Mouse (Mus musculus): ENCODE measurements around the gene Tmbim1. TPM values are rescaled to one million over a fixed set of nuclear protein-coding genes. Genes with fewer than 3 reads are reported as not detected.

Tmbim1 gene
- polyA plus RNA-seq, 1 experiment = 69.2 TPM

DNA sequence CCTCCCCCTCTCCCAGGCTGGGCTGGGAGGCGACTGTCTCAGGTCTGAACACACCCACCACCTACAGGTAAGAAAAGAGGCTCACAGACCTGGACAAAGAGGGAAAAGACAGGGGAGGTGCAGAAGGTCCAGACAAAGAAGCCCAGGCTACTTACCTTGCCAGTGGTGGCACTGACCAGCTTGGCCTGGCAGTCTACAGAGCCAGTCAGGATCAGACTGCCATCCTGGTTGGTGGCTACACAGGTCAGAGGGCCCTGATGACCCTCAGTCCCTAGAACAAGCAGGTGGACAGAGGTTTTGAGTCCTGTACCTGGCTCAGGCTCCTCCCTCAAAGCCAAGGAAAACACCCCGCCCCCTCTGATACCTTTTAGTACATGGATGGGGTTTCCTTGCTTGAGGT lies 24.1 kb downstream of the Tmbim1 start:
- no peak overlapping the region for H3K27ac ChIP-seq (ENCODE audit: control insufficient read depth, insufficient read depth, low read length)
- H3K4me1 ChIP-seq (replicated peaks; ENCODE audit: control insufficient read depth, insufficient read depth, low read length) = peaks cover 9% of the 10 kb centered on the region
- TF ChIP-seq CTCF (IDR thresholded peaks at IDR 0.05; ENCODE audit: borderline replicate concordance, control insufficient read depth, extremely low read depth, insufficient read depth, low read length, poor library complexity) (no peak), POLR2A (IDR thresholded peaks at IDR 0.05; ENCODE audit: control insufficient read depth, extremely low read depth, insufficient read depth, low read length, poor library complexity) (no peak)
- WGBS = 96% methylated on average over 2 of the region's 2 CpGs
- no peak overlapping the region for H3K4me3 ChIP-seq (ENCODE audit: control insufficient read depth, insufficient read depth, low read length)
- DNase-seq = no peak
- no peaks in the 10 kb centered on the region for H3K27me3 ChIP-seq (ENCODE audit: control insufficient read depth, insufficient read depth, low read length)
- no peaks in the 10 kb centered on the region for H3K36me3 ChIP-seq (ENCODE audit: control insufficient read depth, insufficient read depth, low read length)

DNA sequence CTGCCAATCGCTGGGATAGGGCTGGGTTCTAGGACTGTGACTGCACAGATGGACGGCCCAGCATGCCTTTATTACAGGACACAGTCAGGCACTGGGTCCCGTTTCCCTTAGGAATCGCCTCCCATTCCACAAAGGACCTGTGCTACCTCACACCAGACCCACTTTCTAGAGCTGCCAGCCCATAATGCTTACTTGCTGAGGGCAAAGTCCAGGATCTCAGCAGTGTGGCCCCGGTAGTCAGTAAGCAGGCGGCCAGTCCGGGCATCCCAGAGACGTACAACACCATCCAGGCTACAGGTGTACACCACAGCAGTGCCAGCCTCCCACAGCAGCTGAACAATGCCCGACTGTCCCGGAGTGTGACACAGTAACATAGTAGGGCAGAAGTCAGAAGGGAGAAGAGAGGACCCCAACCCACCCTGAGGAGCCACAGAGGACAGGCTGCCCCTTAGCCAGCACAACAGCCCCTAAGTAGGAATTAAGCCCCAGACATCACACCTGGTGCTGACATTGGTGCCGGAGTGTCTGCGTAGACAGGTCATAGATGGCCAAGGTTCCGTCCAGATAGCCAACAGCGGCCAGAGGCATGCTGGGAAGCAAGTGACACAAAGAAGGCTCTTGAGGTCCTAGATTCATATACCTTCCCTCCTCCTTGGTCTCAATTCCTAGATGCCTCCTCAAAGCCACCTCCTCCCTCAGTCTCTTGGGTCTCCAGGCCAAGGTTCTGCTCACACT lies 24.7 kb downstream of the Tmbim1 start:
- no peaks in the 10 kb centered on the region for H3K27me3 ChIP-seq (ENCODE audit: control insufficient read depth, insufficient read depth, low read length)
- no peak overlapping the region for H3K4me3 ChIP-seq (ENCODE audit: control insufficient read depth, insufficient read depth, low read length)
- DNase-seq = no peak
- H3K4me1 ChIP-seq (replicated peaks; ENCODE audit: control insufficient read depth, insufficient read depth, low read length) = peaks cover 9% of the 10 kb centered on the region
- H3K36me3 ChIP-seq (ENCODE audit: control insufficient read depth, insufficient read depth, low read length) = no peaks in the 10 kb centered on the region
- TF ChIP-seq POLR2A (IDR thresholded peaks at IDR 0.05; ENCODE audit: control insufficient read depth, extremely low read depth, insufficient read depth, low read length, poor library complexity) (no peak), CTCF (IDR thresholded peaks at IDR 0.05; ENCODE audit: borderline replicate concordance, control insufficient read depth, extremely low read depth, insufficient read depth, low read length, poor library complexity) (no peak)
- WGBS = 97% methylated on average over 14 of the region's 14 CpGs
- no peak overlapping the region for H3K27ac ChIP-seq (ENCODE audit: control insufficient read depth, insufficient read depth, low read length)

DNA sequence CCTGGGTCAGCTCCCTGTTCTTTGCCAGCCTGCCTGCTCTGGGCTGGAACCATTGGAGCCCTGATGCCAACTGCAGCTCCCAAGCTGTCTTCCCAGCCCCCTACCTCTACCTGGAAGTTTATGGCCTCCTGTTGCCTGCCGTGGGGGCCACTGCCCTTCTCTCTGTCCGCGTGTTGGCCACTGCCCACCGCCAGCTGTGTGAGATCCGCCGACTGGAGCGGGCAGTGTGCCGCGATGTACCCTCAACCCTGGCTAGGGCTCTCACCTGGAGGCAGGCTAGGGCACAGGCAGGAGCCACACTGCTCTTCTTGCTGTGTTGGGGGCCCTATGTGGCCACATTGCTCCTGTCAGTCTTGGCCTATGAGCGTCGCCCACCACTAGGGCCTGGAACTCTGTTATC lies 26.4 kb downstream of the Tmbim1 start:
- H3K27ac ChIP-seq (ENCODE audit: control insufficient read depth, insufficient read depth, low read length) = no peak overlapping the region
- no peak for DNase-seq
- WGBS = over 99% methylated on average over 11 of the region's 11 CpGs
- TF ChIP-seq POLR2A (IDR thresholded peaks at IDR 0.05; ENCODE audit: control insufficient read depth, extremely low read depth, insufficient read depth, low read length, poor library complexity) = no peak
- TF ChIP-seq CTCF (IDR thresholded peaks at IDR 0.05; ENCODE audit: borderline replicate concordance, control insufficient read depth, extremely low read depth, insufficient read depth, low read length, poor library complexity) = no peak
- no peaks in the 10 kb centered on the region for H3K36me3 ChIP-seq (ENCODE audit: control insufficient read depth, insufficient read depth, low read length)
- H3K27me3 ChIP-seq (ENCODE audit: control insufficient read depth, insufficient read depth, low read length) = no peaks in the 10 kb centered on the region
- peaks cover 4% of the 10 kb centered on the region for H3K4me1 ChIP-seq (replicated peaks; ENCODE audit: control insufficient read depth, insufficient read depth, low read length)
- H3K4me3 ChIP-seq (ENCODE audit: control insufficient read depth, insufficient read depth, low read length) = no peak overlapping the region

DNA sequence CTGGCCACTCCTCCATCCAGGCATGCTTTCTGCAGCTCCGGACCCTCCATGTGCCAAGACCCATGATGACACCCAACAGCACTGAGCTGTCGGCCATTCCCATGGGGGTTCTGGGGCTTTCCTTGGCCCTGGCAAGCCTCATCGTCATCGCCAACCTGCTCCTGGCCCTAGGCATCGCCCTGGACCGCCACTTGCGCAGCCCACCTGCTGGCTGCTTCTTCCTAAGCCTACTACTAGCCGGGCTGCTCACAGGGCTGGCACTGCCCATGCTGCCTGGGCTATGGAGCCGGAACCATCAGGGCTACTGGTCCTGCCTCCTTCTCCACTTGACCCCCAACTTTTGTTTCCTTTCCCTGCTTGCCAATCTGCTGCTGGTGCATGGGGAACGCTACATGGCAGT lies 26.9 kb downstream of the Tmbim1 start, which contains the start of gene Gpbar1:
Gpbar1 (plus strand) TSS at position 13 of the 400 bp plus-strand sequence.
- TF ChIP-seq CTCF (IDR thresholded peaks at IDR 0.05; ENCODE audit: borderline replicate concordance, control insufficient read depth, extremely low read depth, insufficient read depth, low read length, poor library complexity) (no peak), POLR2A (IDR thresholded peaks at IDR 0.05; ENCODE audit: control insufficient read depth, extremely low read depth, insufficient read depth, low read length, poor library complexity) (no peak)
- Histone ChIP-seq H3K36me3 (ENCODE audit: control insufficient read depth, insufficient read depth, low read length) (no peaks in the 10 kb centered on the region), H3K4me1 (replicated peaks; ENCODE audit: control insufficient read depth, insufficient read depth, low read length) (no peaks in the 10 kb centered on the region), H3K27me3 (ENCODE audit: control insufficient read depth, insufficient read depth, low read length) (no peaks in the 10 kb centered on the region), H3K27ac (ENCODE audit: control insufficient read depth, insufficient read depth, low read length) (no peak within 1 kb of the TSS), H3K4me3 (ENCODE audit: control insufficient read depth, insufficient read depth, low read length) (no peak within 1 kb of the TSS)
- DNase-seq = no peak
- WGBS = 94% methylated on average over 10 of the region's 10 CpGs

DNA sequence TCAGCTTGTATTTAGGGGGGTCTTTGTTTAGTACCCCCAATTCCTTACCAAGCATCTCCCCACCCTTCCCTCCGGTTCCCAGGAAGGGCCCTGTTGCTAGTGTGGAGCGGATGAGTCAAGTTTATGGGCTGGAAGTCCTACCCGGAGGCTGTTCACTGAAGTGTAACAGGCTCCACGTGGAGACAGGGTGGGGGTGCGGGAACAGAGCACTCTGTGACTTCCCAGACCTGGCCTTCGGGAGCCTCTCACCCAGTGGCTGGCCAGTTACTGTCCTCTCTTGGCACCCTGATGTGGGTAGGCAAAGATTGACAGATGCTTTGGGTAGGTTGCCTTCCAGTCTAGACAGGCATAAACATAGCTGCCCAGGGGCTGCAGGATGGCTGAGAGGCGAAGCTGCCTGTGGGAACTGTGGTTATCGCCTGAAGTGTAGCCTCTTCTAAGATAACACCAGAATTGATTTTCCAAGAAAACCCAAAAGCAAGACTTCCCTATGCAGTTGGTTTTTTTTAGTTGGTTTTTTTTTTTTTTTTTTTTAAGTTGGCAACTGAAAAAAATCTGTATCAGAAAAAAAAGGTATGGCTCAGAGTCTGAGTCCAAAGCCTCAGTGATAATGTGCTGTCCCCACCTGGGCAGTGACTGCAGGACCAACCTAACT lies 27.4 kb downstream of the Tmbim1 start:
- no peak overlapping the region for H3K4me3 ChIP-seq (ENCODE audit: control insufficient read depth, insufficient read depth, low read length)
- TF ChIP-seq CTCF (IDR thresholded peaks at IDR 0.05; ENCODE audit: borderline replicate concordance, control insufficient read depth, extremely low read depth, insufficient read depth, low read length, poor library complexity) (no peak), POLR2A (IDR thresholded peaks at IDR 0.05; ENCODE audit: control insufficient read depth, extremely low read depth, insufficient read depth, low read length, poor library complexity) (no peak)
- no peak overlapping the region for H3K27ac ChIP-seq (ENCODE audit: control insufficient read depth, insufficient read depth, low read length)
- no peaks in the 10 kb centered on the region for H3K27me3 ChIP-seq (ENCODE audit: control insufficient read depth, insufficient read depth, low read length)
- DNase-seq = no peak
- H3K36me3 ChIP-seq (ENCODE audit: control insufficient read depth, insufficient read depth, low read length) = no peaks in the 10 kb centered on the region
- no peaks in the 10 kb centered on the region for H3K4me1 ChIP-seq (replicated peaks; ENCODE audit: control insufficient read depth, insufficient read depth, low read length)
- WGBS = 60% methylated on average over 8 of the region's 8 CpGs

DNA sequence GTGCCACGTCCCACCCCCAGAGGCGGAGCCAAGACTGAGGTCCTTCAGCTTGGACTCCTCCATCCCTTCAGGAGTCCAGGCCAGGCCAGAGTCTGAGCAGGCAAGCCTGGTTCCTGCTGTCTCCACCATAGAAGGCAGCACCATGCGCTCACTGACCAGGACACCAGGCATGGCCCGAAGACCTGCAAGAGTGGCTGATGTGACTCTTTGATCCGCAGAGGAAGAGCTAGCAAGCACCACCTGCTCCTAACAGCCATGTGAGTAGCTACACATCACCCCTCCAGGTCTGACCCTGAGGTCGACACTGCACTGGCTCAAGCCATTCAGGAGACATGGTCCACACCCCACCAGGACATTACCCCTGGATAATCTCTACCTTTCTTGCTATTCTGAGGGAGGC lies 28.4 kb downstream of the Tmbim1 start:
- Histone ChIP-seq H3K27me3 (ENCODE audit: control insufficient read depth, insufficient read depth, low read length) (no peaks in the 10 kb centered on the region), H3K4me3 (ENCODE audit: control insufficient read depth, insufficient read depth, low read length) (no peak overlapping the region), H3K36me3 (ENCODE audit: control insufficient read depth, insufficient read depth, low read length) (no peaks in the 10 kb centered on the region), H3K27ac (ENCODE audit: control insufficient read depth, insufficient read depth, low read length) (no peak overlapping the region), H3K4me1 (replicated peaks; ENCODE audit: control insufficient read depth, insufficient read depth, low read length) (no peaks in the 10 kb centered on the region)
- no peak for TF ChIP-seq CTCF (IDR thresholded peaks at IDR 0.05; ENCODE audit: borderline replicate concordance, control insufficient read depth, extremely low read depth, insufficient read depth, low read length, poor library complexity)
- TF ChIP-seq POLR2A (IDR thresholded peaks at IDR 0.05; ENCODE audit: control insufficient read depth, extremely low read depth, insufficient read depth, low read length, poor library complexity) = no peak
- DNase-seq = no peak
- 83% methylated on average over 6 of the region's 6 CpGs for WGBS

Measured in thymus, adult 2 months (tissue).